Mouse (Mus musculus) forebrain, embryonic 10.5 days (tissue): Measurements from ENCODE around the gene Vps13d. TPM values are rescaled to one million over a fixed set of nuclear protein-coding genes. Genes with fewer than 3 reads are reported as not detected.

Experiments used
- DNase-seq: peaks from one replicate; pipeline ENCODE4 v3.0.0-alpha.2; 2017; ENCODE audit warnings: low spot score; ENCODE audit errors: extremely low spot score
- H3K27ac ChIP-seq: fragments of 300-500 bp; sonication (generic); 2 replicates; pipeline ENCODE4 v1.5.1; 2016; ENCODE audit warnings: mild to moderate bottlenecking
- H3K27me3 ChIP-seq: fragments of 300-500 bp; sonication (generic); 2 replicates; pipeline ENCODE4 v1.6.1; 2016; ENCODE audit warnings: mild to moderate bottlenecking; ENCODE audit not compliant: poor library complexity, severe bottlenecking
- H3K36me3 ChIP-seq: fragments of 300-500 bp; sonication (generic); replicated peaks from 2 replicates; pipeline ENCODE4 v1.6.1; 2016; ENCODE audit warnings: mild to moderate bottlenecking, moderate library complexity
- H3K4me1 ChIP-seq: fragments of 300-500 bp; sonication (generic); 2 replicates; pipeline ENCODE4 v1.6.1; 2016
- H3K4me3 ChIP-seq: fragments of 300-500 bp; sonication (generic); 2 replicates; pipeline ENCODE4 v1.5.1; 2016; ENCODE audit warnings: mild to moderate bottlenecking, moderate library complexity
- H3K9me3 ChIP-seq: fragments of 300-500 bp; sonication (generic); 2 replicates; pipeline ENCODE4 v1.6.1; 2016; ENCODE audit warnings: mild to moderate bottlenecking, moderate library complexity
- WGBS: fragments of 180-500 bp; shearing (Covaris S2); methylation state at CpG from one replicate; pipeline ENCODE4 v1.1.7; 2016; 5-methylcytosine and 5-hydroxymethylcytosine counted together
- polyA plus RNA-seq: library from polyadenylated mRNA; unstranded; fragments of >200 nt; fragmentation: Nextera tagmentation; extraction: Ambion mirVana; gene quantifications from 2 replicates; pipeline ENCODE4 v1.2.1, GENCODE M21; 2016

Gene Vps13d
- polyA plus RNA-seq, 1 experiment from 2014 or later: 5.8 TPM

DNA sequence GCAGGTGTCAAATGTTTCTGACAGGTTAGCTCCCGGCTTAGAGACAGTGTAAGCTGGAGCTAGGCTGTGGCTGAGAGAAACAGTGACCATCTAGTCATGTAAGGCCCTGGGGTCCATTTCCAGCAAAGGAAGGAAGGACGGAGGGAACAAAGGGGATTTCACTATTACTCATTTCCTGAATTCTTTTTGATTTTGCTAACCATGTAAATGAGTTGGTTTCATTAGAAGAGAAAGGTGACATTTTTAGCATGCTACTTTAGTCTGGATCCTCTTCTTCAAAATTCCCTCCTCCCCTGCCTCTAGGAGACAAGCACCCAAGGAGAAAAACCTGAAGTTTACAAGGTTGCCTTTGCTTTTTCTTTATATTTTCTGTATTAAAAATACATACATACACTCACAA is 214.7 kb downstream of the Vps13d start:
- no peaks in the 10 kb centered on the region for H3K9me3 ChIP-seq
- H3K27me3 ChIP-seq: no peaks in the 10 kb centered on the region
- WGBS: 81% methylated on average over 2 of the region's 2 CpGs
- no peak overlapping the region for H3K4me3 ChIP-seq
- H3K36me3 ChIP-seq: no peaks in the 10 kb centered on the region; the same call in 1 of the 2 replicates
- peaks cover 34% of the 10 kb centered on the region for H3K4me1 ChIP-seq
- DNase-seq: no peak
- H3K27ac ChIP-seq: no peak overlapping the region

DNA sequence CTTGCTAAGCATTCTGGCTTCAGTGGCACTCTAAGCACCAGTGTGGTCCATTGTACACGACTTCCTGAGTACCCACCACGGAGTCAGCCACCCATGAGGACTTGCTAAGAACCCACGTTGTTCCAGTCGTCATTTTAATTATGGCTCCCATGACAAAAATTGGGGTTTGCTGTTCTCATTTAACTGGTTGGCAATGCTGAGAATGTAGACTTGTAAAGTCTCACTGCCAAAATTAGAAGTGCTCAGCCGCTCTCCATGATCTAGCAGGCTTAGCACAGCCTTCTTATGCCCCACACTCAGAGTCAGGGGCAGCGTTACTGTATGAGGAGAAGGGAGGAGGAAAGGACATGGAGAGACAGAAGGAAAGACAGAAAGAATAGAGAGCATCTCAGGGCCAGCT is 216.8 kb downstream of the Vps13d start:
- Histone ChIP-seq H3K36me3 (no peaks in the 10 kb centered on the region; the same call in 1 of the 2 replicates), H3K4me3 (no peak overlapping the region), H3K9me3 (no peaks in the 10 kb centered on the region), H3K27me3 (no peaks in the 10 kb centered on the region), H3K27ac (no peak overlapping the region), H3K4me1 (peaks cover 23% of the 10 kb centered on the region)
- no peak for DNase-seq
- 92% methylated on average over 6 of the region's 6 CpGs for WGBS

DNA sequence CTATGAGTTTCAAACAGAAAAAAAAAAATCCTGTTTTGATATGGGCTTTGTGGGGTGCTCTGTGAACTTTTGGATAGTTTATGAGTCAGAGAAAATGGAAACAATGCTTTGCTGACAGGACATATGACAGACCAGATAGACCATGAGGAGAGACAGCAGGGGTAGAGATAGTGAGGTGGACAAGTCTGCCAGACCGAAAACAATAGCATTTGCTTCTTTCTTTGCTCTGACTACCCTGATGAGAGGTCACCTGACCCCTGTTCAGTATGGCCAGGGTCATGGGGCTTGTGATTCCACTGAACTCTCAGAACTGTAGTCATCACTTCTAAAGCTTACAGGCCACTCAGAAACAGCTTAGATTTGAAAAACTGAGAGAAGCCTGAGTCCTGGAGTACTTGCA is 217.7 kb downstream of the Vps13d start:
- no peak for DNase-seq
- no peaks in the 10 kb centered on the region for H3K9me3 ChIP-seq
- H3K4me3 ChIP-seq: no peak overlapping the region
- 85% methylated on average over 1 of the region's 1 CpGs for WGBS
- no peak overlapping the region for H3K27ac ChIP-seq
- no peaks in the 10 kb centered on the region for H3K36me3 ChIP-seq
- H3K4me1 ChIP-seq: peaks cover 23% of the 10 kb centered on the region
- H3K27me3 ChIP-seq: no peaks in the 10 kb centered on the region

DNA sequence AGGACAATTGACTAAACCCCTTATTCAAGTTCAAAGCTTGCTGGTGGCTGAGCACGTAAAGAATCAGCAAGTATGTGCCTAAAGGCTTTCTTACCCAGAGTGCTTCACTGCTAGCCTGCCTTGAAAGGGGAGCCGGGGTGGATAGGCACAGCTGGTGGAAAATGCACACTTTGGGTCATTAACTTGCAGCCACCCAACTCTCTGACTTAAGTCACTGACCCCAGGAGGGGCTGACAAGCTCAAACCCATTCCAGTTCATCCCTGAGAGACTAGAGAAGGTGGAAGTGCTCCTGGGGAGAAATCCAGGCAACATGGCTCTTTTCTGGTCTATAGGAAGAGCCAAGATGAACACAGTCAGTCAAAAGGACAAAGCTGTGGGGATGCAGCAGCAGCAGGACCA is 219.3 kb downstream of the Vps13d start:
- Histone ChIP-seq H3K36me3 (no peaks in the 10 kb centered on the region), H3K4me3 (no peak overlapping the region), H3K9me3 (no peaks in the 10 kb centered on the region), H3K27me3 (no peaks in the 10 kb centered on the region), H3K27ac (0 out of 2 replicates have a peak overlapping the region, but pooled peaks have one; percentile 40), H3K4me1 (peaks cover 16% of the 10 kb centered on the region)
- no peak for DNase-seq
- 47% methylated on average over 2 of the region's 2 CpGs for WGBS

DNA sequence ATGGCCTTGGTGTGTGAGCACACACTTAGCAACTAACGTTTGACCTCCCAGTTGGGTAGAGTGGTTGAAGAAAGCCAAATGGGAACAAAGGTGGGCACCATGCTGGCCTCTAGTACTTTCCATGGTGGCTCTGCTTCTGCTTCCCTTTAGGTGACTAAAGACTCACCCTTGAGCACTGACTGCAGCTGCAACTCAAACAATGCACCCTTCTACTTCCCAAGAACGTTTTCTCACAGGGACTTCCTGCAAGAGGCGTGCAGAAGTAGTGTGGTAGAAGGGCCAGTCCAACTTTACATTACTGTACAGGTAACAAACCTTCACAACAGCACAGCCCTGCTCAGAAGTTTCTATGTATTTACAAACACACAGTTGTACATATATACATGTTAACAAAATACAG is 220.3 kb downstream of the Vps13d start:
- H3K4me3 ChIP-seq: no peak overlapping the region
- H3K36me3 ChIP-seq: no peaks in the 10 kb centered on the region
- no peaks in the 10 kb centered on the region for H3K27me3 ChIP-seq
- peaks cover 11% of the 10 kb centered on the region for H3K4me1 ChIP-seq
- 87% methylated on average over 3 of the region's 3 CpGs for WGBS
- no peak overlapping the region for H3K27ac ChIP-seq
- no peak for DNase-seq
- H3K9me3 ChIP-seq: no peaks in the 10 kb centered on the region

DNA sequence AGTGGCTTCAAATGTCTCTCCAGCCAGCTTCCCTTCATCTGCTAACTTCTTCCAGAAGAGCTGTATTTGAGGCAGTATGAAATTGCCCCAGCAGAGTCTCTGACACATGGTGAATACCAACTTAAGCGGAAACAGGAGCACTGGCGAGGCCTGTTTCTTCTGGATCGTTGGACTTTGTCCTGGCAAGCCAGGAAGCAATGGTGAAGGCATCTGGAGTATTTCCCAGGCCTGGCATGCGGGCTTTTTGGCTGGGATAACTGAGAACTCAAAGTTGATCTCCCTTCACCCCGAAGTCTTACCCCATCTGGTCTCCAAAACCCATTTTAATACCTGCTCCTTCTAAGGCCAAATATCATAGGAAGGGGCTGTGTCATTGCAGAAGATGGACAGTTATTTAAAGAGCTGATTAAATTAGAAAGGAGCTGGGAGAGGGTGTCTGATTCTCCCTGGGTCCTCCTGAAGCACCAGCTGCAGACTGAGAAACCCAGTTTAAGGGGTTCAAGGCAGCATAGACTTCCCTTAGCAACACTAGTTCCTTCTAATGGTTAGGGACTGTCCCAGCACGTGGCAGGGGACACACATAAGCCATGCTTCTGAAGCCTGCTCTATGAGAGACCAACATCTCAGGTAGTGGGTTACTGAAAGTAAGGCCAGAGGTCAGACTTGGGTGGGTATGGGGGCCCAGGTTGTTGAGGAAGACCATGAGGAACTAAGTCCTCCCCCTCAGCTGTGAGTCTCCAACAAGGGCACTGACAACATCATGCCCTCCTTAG is 221.7 kb downstream of the Vps13d start:
- H3K9me3 ChIP-seq: no peaks in the 10 kb centered on the region
- DNase-seq: no peak
- 88% methylated on average over 6 of the region's 6 CpGs for WGBS
- H3K36me3 ChIP-seq: no peaks in the 10 kb centered on the region
- H3K27me3 ChIP-seq: no peaks in the 10 kb centered on the region
- H3K4me3 ChIP-seq: no peak overlapping the region
- H3K27ac ChIP-seq: no peak overlapping the region
- H3K4me1 ChIP-seq: peaks cover 11% of the 10 kb centered on the region

DNA sequence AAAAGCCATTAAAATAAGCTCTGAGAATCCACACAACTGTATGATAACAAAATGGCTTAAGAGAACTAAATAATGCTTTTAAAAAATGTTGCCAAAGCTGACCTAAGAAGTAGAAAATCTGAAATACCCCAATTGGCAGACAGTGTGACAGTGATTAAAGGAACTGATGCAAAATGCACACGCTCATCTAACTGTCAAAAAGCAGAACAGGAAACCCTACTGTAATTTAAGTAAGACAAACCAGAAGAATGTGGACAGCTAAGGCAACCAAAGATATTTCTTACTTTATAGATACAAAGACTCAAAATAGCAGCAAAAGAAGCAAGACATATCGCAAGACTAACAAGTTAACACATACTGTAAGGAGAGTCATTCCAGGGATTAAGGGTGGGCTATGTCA is 223.8 kb downstream of the Vps13d start:
- DNase-seq: no peak
- Histone ChIP-seq H3K4me3 (no peak overlapping the region), H3K27ac (no peak overlapping the region), H3K9me3 (no peaks in the 10 kb centered on the region), H3K27me3 (no peaks in the 10 kb centered on the region), H3K36me3 (no peaks in the 10 kb centered on the region), H3K4me1 (peaks cover 11% of the 10 kb centered on the region)
- 98% methylated on average over 2 of the region's 2 CpGs for WGBS

DNA sequence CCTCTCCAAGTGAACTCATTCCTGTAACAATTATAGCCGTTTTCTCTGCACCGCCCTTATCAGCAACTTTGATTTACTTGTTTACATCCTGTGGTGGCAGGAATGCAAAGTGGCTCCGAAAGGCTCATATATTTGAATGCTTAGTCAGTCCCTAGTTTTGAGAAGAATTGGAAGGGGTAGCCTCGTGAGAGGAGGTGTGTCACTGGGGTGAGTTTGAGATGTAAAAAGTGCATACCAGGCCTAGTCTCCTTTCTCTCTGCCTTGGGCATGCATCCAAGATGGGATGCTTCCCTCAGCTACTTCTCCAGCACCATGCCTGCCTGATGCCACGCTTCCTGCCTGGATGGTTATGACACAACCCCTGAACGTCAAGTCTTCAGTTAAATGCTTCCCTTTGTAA is 225.8 kb downstream of the Vps13d start:
- no peak for DNase-seq
- Histone ChIP-seq H3K36me3 (no peaks in the 10 kb centered on the region), H3K27ac (no peak overlapping the region), H3K27me3 (no peaks in the 10 kb centered on the region), H3K9me3 (no peaks in the 10 kb centered on the region), H3K4me1 (0 out of 2 replicates have a peak, but pooled peaks cover 4% of the 10 kb centered on the region), H3K4me3 (no peak overlapping the region)
- 87% methylated on average over 6 of the region's 6 CpGs for WGBS

DNA sequence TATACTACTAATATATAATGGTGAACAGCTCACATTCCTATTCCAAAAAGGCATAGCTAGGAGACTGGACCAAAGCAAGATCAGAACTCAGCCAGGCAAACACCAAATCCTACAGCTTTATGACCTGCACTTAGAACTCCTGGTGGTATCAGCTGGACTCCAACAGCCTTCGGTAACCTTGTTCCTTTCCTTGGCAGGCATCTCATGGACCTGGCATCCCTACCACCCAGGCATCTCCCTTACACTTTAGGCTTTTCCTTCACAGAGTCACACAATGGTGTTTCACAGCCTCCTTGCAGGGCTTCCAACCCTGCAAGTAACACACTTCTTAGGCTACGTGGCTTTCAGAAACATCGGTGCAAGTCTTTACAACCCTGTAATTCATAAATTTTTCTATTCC is 226.4 kb downstream of the Vps13d start:
- Histone ChIP-seq H3K4me3 (no peak overlapping the region), H3K27me3 (no peaks in the 10 kb centered on the region), H3K36me3 (no peaks in the 10 kb centered on the region)

DNA sequence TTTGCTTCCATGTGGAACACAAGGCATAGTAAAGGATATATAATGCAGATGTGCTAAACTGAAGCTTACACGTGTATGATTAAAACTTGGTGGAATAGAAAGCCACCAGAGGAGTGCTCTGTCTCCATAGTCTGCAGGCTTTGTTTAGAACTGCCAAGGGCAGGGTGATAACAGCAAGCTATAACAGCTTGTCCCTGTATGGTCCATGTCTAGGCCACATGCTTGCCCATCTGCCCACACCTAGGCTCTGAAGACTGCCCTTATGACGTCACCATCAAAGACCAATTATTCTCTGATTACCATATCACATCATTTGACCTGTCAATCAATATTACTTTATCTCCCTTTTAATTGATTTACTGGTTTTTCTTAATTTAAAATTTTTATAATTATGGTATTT is 229.6 kb downstream of the Vps13d start:
- Histone ChIP-seq H3K27me3 (no peaks in the 10 kb centered on the region), H3K9me3 (no peaks in the 10 kb centered on the region), H3K36me3 (no peaks in the 10 kb centered on the region), H3K4me1 (0 out of 2 replicates have a peak, but pooled peaks cover 6% of the 10 kb centered on the region), H3K27ac (no peak overlapping the region), H3K4me3 (no peak overlapping the region)
- WGBS: 87% methylated on average over 2 of the region's 2 CpGs
- DNase-seq: no peak

More for the DNA sequence above, 226.4 kb downstream of the Vps13d start:
- 96% methylated on average over 3 of the region's 3 CpGs for WGBS
- H3K4me1 ChIP-seq: 0 out of 2 replicates have a peak, but pooled peaks cover 6% of the 10 kb centered on the region
- no peak for DNase-seq
- no peak overlapping the region for H3K27ac ChIP-seq
- no peaks in the 10 kb centered on the region for H3K9me3 ChIP-seq

DNA sequence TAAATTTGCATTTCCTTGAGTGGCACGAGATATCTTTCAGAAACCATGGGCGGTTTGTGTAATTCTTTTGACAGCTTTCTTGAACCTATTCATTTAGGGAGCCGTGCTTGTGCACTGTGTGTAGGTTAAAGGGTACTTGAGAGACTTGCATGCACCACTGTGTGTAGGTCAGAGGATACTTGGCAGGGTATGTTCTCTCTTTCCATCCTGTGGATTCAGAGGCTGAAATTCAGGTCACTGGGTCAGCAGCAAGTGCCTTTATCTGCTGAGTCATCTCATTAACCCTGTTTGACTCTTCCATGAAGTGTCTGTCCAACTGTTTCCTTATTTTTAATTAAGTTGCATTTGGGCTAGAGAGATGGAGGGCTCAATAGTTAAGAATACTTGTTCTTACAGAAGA is 233.1 kb downstream of the Vps13d start:
- Histone ChIP-seq H3K27me3 (no peaks in the 10 kb centered on the region), H3K9me3 (no peaks in the 10 kb centered on the region), H3K4me3 (no peak overlapping the region), H3K36me3 (no peaks in the 10 kb centered on the region), H3K4me1 (0 out of 2 replicates have a peak, but pooled peaks cover 6% of the 10 kb centered on the region), H3K27ac (no peak overlapping the region)
- 90% methylated on average over 3 of the region's 3 CpGs for WGBS
- no peak for DNase-seq

DNA sequence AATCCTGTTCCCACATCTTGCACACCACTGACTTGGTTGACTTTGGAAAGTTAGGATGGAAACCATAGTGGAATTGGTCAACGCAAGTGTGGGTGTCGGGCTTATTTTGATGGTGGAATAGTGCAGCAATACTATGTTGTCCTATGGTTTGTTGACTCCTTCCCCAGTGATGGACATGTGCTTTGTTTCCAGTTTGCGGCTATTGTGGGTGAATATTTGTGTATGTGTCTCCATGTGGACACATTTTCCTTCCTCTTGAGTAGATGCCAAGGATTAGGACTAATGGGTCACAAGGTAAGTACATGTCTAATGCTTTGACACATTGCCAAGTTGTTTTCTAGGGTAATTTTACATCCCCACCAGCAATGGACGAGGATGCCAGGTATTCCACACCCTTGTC is 233.6 kb downstream of the Vps13d start:
- Histone ChIP-seq H3K4me3 (no peak overlapping the region), H3K36me3 (no peaks in the 10 kb centered on the region), H3K27me3 (no peaks in the 10 kb centered on the region), H3K27ac (no peak overlapping the region), H3K4me1 (0 out of 2 replicates have a peak, but pooled peaks cover 6% of the 10 kb centered on the region), H3K9me3 (no peaks in the 10 kb centered on the region)
- 95% methylated on average over 4 of the region's 4 CpGs for WGBS
- DNase-seq: no peak

DNA sequence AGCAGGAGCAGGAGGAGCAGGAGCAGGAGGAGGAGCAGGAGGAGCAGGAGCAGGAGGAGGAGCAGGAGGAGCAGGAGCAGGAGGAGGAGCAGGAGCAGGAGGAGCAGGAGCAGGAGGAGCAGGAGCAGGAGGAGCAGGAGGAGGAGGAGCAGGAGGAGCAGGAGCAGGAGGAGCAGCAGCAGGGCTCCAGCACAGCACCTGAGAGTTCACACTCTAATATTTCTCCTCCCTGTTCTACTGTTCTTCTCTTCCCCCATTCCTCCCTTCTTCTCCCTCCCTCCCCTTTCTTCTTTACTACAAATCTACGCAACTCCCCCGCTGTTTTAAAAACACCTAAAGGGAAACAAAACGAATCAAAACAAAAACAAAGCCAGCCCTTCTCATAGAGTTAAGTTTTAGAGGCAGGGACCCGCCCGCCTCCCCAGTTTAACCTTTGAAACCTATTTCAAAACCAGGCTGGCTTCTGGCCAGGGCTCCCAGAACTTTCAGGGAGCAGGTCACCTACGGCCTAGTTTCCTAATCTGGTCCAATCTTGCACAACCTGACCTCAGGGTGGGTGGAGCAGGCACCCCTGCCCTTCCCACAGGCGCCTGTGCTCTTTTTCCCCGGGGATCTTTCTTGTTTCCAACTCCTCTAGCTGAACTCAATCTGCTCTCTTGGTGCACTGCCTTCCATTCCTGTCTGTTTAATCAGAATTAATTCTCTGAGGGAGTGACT is 234.5 kb downstream of the Vps13d start:
- 61% methylated on average over 8 of the region's 8 CpGs for WGBS
- no peak overlapping the region for H3K4me3 ChIP-seq
- H3K36me3 ChIP-seq: no peaks in the 10 kb centered on the region
- DNase-seq: no peak
- H3K27me3 ChIP-seq: no peaks in the 10 kb centered on the region
- 0 out of 2 replicates have a peak, but pooled peaks cover 6% of the 10 kb centered on the region for H3K4me1 ChIP-seq
- H3K27ac ChIP-seq: no peak overlapping the region
- H3K9me3 ChIP-seq: no peaks in the 10 kb centered on the region
